Mouse (Mus musculus): ENCODE data around the gene Rassf8.

Rassf8 gene

GRCm38 (mm10) chr6:145747671-145748640 is 1.4 kb downstream of the Rassf8 start:
- no peak for DNase-seq (ENCODE audit: low spot score)

GRCm38 (mm10) chr6:145750394-145750793 is 3.8 kb downstream of the Rassf8 start:
- DNase-seq (ENCODE audit: low spot score) = no peak

GRCm38 (mm10) chr6:145753296-145753695 is 6.7 kb downstream of the Rassf8 start:
- DNase-seq (ENCODE audit: low spot score) = no peak

- no peak for DNase-seq (ENCODE audit: low spot score)
Measured at GRCm38 (mm10) chr6:145754416-145754815, 7.9 kb downstream of the Rassf8 start.

- DNase-seq (ENCODE audit: low spot score) = no peak
Measured at GRCm38 (mm10) chr6:145755942-145756639, 9.5 kb downstream of the Rassf8 start.

- no peak for DNase-seq (ENCODE audit: low spot score)
Measured at GRCm38 (mm10) chr6:145756640-145757005, 10.1 kb downstream of the Rassf8 start.

- DNase-seq (ENCODE audit: low spot score) = no peak
Measured at GRCm38 (mm10) chr6:145757346-145757745, 10.8 kb downstream of the Rassf8 start.

GRCm38 (mm10) chr6:145758685-145759084 is 12.1 kb downstream of the Rassf8 start:
- DNase-seq (ENCODE audit: low spot score) = no peak

- DNase-seq (ENCODE audit: low spot score) = no peak
Measured at GRCm38 (mm10) chr6:145759432-145759831, 12.9 kb downstream of the Rassf8 start.

- no peak for DNase-seq (ENCODE audit: low spot score)
Measured at GRCm38 (mm10) chr6:145760246-145761016, 13.9 kb downstream of the Rassf8 start.

GRCm38 (mm10) chr6:145761151-145761935 is 14.8 kb downstream of the Rassf8 start:
- no peak for DNase-seq (ENCODE audit: low spot score)

GRCm38 (mm10) chr6:145762016-145762415 is 15.5 kb downstream of the Rassf8 start:
- no peak for DNase-seq (ENCODE audit: low spot score)

- DNase-seq (ENCODE audit: low spot score) = no peak
Measured at GRCm38 (mm10) chr6:145763051-145763450, 16.5 kb downstream of the Rassf8 start.

GRCm38 (mm10) chr6:145765011-145765410 is 18.5 kb downstream of the Rassf8 start:
- DNase-seq (ENCODE audit: low spot score) = no peak

- DNase-seq (ENCODE audit: low spot score) = no peak
Measured at GRCm38 (mm10) chr6:145766971-145767370, 20.4 kb downstream of the Rassf8 start.

GRCm38 (mm10) chr6:145767637-145768036 is 21.1 kb downstream of the Rassf8 start:
- DNase-seq (ENCODE audit: low spot score) = no peak

- peak; percentile 63 for DNase-seq (ENCODE audit: low spot score)
Measured at GRCm38 (mm10) chr6:145768671-145769292, 22.2 kb downstream of the Rassf8 start.

- DNase-seq (ENCODE audit: low spot score) = no peak
Measured at GRCm38 (mm10) chr6:145769855-145770254, 23.3 kb downstream of the Rassf8 start.

- no peak for DNase-seq (ENCODE audit: low spot score)
Measured at GRCm38 (mm10) chr6:145770272-145771000, 23.9 kb downstream of the Rassf8 start.

- no peak for DNase-seq (ENCODE audit: low spot score)
Measured at GRCm38 (mm10) chr6:145774436-145774835, 27.9 kb downstream of the Rassf8 start.

All from testis, postnatal 10 days (tissue).